Mouse (Mus musculus): Measurements from ENCODE around the gene Treml1.

DNA sequence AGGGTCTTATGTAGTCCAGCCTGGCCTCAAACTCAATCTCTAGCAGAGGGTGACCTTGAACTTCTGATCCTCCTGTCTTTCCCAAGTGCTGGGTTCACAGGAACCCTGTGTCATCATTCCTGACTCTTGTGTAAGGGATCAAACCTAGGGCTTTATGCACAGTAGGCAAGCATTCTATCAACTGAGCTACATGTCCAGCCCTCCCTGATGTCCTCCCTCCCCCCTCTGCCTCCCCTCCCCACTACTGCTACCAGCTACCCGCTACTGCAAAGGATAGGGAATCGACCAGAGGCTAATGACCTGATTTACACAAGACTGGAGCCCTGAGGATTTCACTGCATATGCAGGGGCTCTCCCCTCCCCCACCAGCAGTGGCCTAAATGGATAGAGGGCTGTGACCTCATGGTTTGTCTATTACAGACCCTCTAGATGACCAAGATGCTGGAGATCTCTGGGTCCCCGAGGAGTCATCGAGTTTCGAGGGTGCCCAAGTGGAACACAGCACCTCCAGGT lies 9.0 kb upstream of the Treml1 start:
- TF ChIP-seq EP300 (IDR thresholded peaks at IDR 0.05; ENCODE audit: low read depth) (no peak), CTCF (IDR thresholded peaks at IDR 0.05; ENCODE audit: low read depth) (no peak)

Measured in heart, postnatal 0 days (tissue).